15 mouse cellular contexts compared by ENCODE assay signal in genomic region chr9:103505067-103505466, GRCm38 (mm10). TPM values are rescaled to one million over a fixed set of nuclear protein-coding genes. Genes with fewer than 3 reads are reported as not detected.
DNase-seq lines count a peak whose midpoint lies in the region; ATAC-seq and TF ChIP-seq lines count a peak whose summit lies in the region.
"Had no signal": no experiment of that assay in that cellular context is flagged by ENCODE, and none has a peak within 500 bp of the region (broad histone marks: within the 10 kb centered on the region; RNA-seq: fewer than 3 reads in every experiment).

No protein-coding gene starts in this region.

- ATAC-seq in heart, embryonic 13.5 days (ENCODE audit: extremely low read depth, insufficient number of reproducible peaks, low FRiP score, low TSS enrichment): no peak
- ATAC-seq in forebrain, postnatal 0 days: peak; percentile 13; the same call in 1 of the 2 replicates
- ATAC-seq in midbrain, embryonic 15.5 days (replicated peaks): peak; percentile 46; the same call in 1 of the 2 replicates
- ATAC-seq in activated CD4-positive, CD25-positive, alpha-beta regulatory T cell, adult 4 months: no peak

- 0 out of 2 replicates have a peak overlapping the region, but pooled peaks have one; percentile 12 for H3K27ac ChIP-seq in heart, embryonic 13.5 days (replicated peaks)
- H3K27ac ChIP-seq in forebrain, postnatal 0 days (ENCODE audit: low read depth, low read length): peak overlapping the region; percentile 76
- H3K27ac ChIP-seq in midbrain, embryonic 15.5 days: peak overlapping the region; percentile 68
- H3K27ac ChIP-seq: embryonic facial prominence, embryonic 13.5 days had no signal

- H3K9ac ChIP-seq in heart, embryonic 13.5 days: no peak overlapping the region
- no peak overlapping the region for H3K9ac ChIP-seq in forebrain, postnatal 0 days
- no peak overlapping the region for H3K9ac ChIP-seq in midbrain, embryonic 15.5 days
- H3K9ac ChIP-seq: embryonic facial prominence, embryonic 13.5 days had no signal

- H3K4me2 ChIP-seq in heart, embryonic 13.5 days: no peak overlapping the region
- H3K4me2 ChIP-seq in forebrain, postnatal 0 days (ENCODE audit: low read depth): no peak overlapping the region
- H3K4me2 ChIP-seq in midbrain, embryonic 15.5 days: no peak overlapping the region
- H3K4me2 ChIP-seq: embryonic facial prominence, embryonic 13.5 days had no signal

- H3K9me3 ChIP-seq in heart, embryonic 13.5 days: no peaks in the 10 kb centered on the region
- no peaks in the 10 kb centered on the region for H3K9me3 ChIP-seq in forebrain, postnatal 0 days (ENCODE audit: low read length)
- H3K9me3 ChIP-seq in midbrain, embryonic 15.5 days: no peaks in the 10 kb centered on the region
- H3K9me3 ChIP-seq: embryonic facial prominence, embryonic 13.5 days had no signal

- H3K36me3 ChIP-seq in heart, embryonic 13.5 days: peaks cover 5% of the 10 kb centered on the region; the same call in 1 of the 2 replicates
- no peaks in the 10 kb centered on the region for H3K36me3 ChIP-seq in forebrain, postnatal 0 days (ENCODE audit: insufficient read depth)
- H3K36me3 ChIP-seq in midbrain, embryonic 15.5 days (replicated peaks): no peaks in the 10 kb centered on the region
- H3K36me3 ChIP-seq: embryonic facial prominence, embryonic 13.5 days had no signal

- WGBS in heart, embryonic 13.5 days: 56% methylated on average over 5 of the region's 5 CpGs
- 23% methylated on average over 5 of the region's 5 CpGs for whole genome bisulfite sequencing in forebrain, postnatal 0 days
- 35% methylated on average over 5 of the region's 5 CpGs for WGBS in midbrain, embryonic 15.5 days

- H3K4me3 ChIP-seq in heart, embryonic 13.5 days: no peak overlapping the region
- H3K4me3 ChIP-seq in forebrain, postnatal 0 days (ENCODE audit: low read depth, low read length): no peak overlapping the region
- H3K4me3 ChIP-seq in midbrain, embryonic 15.5 days: no peak overlapping the region
- H3K4me3 ChIP-seq: embryonic facial prominence, embryonic 13.5 days had no signal

- intact Hi-C loops in heart, postnatal 14 days (cut with DNase I): no loop called here

- H3K4me1 ChIP-seq in heart, embryonic 13.5 days: peaks cover 43% of the 10 kb centered on the region
- peaks cover 37% of the 10 kb centered on the region for H3K4me1 ChIP-seq in forebrain, postnatal 0 days (ENCODE audit: insufficient read depth)
- H3K4me1 ChIP-seq in midbrain, embryonic 15.5 days: peaks cover 47% of the 10 kb centered on the region

- no peaks in the 10 kb centered on the region for H3K27me3 ChIP-seq in heart, embryonic 13.5 days (replicated peaks)
- H3K27me3 ChIP-seq in forebrain, postnatal 0 days (ENCODE audit: insufficient read depth, low read length): no peaks in the 10 kb centered on the region
- peaks cover 2% of the 10 kb centered on the region for H3K27me3 ChIP-seq in midbrain, embryonic 15.5 days (replicated peaks)
- H3K27me3 ChIP-seq: embryonic facial prominence, embryonic 13.5 days had no signal

- TF ChIP-seq CTCF in forebrain, postnatal 0 days (IDR thresholded peaks at IDR 0.05; ENCODE audit: low read depth): no peak

- no peak for DNase-seq in heart, postnatal 14 days
- DNase-seq in cerebellum, postnatal 10 days: peak; percentile 62 to 76
- DNase-seq in forebrain, postnatal 0 days: peak; percentile 65
- DNase-seq in thymus, postnatal 0 days (ENCODE audit: low spot score): no peak
- no peak for DNase-seq in spleen, postnatal 4 days (ENCODE audit: low spot score in 2 of 2)
- DNase-seq: adrenal gland, adult 8-10 months; heart, adult 18-20 months; kidney, adult 2 months; kidney, postnatal 4 days; lung, postnatal 10 days had no signal

RNA-seq across cellular contexts. Expression of gene Bfsp2, which starts 24.8 kb away (rescaled TPM):
- 0.69 and 1.1 TPM in 2 replicates for polyA plus RNA-seq in heart, embryonic 13.5 days (2015; fragmentation: Nextera tagmentation; extraction: Ambion mirVana)
- under 1 TPM in 1 of 2 experiments, not detected in 1; 0.65 TPM for total RNA-seq in heart, postnatal 14 days (2021)
- total RNA-seq in forebrain, postnatal 0 days (2014; rRNA removed): 1.5 and 2.6 TPM in 2 replicates
- polyA plus RNA-seq in forebrain, postnatal 0 days (2015; fragmentation: Nextera tagmentation; extraction: Ambion mirVana): 1.9 and 2.4 TPM in 2 replicates
- 1.9 and 2.3 TPM in 2 replicates for polyA plus RNA-seq in midbrain, embryonic 15.5 days (2015; fragmentation: Nextera tagmentation; extraction: Ambion mirVana)
- polyA plus RNA-seq in thymus, postnatal 0 days (2015; fragmentation: Nextera tagmentation; extraction: Ambion mirVana): 3.0 and 3.1 TPM in 2 replicates
- polyA plus RNA-seq in activated CD4-positive, CD25-positive, alpha-beta regulatory T cell, adult 4 months (2017; shearing (Covaris generic)): 1 to 10 TPM in 1 of 2 experiments, under 1 TPM in 1; 0.97 to 2.4 TPM
- total RNA-seq: adrenal gland, adult 8-10 months; liver, adult 2 months had no signal

Comparison
In these comparisons a context has a peak if more than half of its experiments do, and no peak if none do; other contexts are left out.
1. ATAC-seq: peak in forebrain, postnatal 0 days (single experiment) and midbrain, embryonic 15.5 days (single experiment); none in heart, embryonic 13.5 days (single experiment) and activated CD4-positive, CD25-positive, alpha-beta regulatory T cell, adult 4 months (single experiment).
2. H3K27ac ChIP-seq: peak in every context shown above with its lines; median percentile 76 in forebrain, postnatal 0 days; 68 in midbrain, embryonic 15.5 days; 12 in heart, embryonic 13.5 days.
3. DNase-seq: peak in cerebellum, postnatal 10 days (2 of 2) and forebrain, postnatal 0 days (single experiment); none in heart, postnatal 14 days (0 of 2), thymus, postnatal 0 days (single experiment) and spleen, postnatal 4 days (0 of 2).